Mouse (Mus musculus) c-Kit-negative CD71-positive TER-119-positive erythroid progenitor cells, embryonic 14.5 days (primary cell): ENCODE measurements around the gene Rassf8.

ENCODE experiments used
- DNase-seq: peaks from one replicate; pipeline ENCODE4 v3.0.0-alpha.2; 2013; ENCODE audit warnings: low read depth, low spot score

The Rassf8 gene

DNA sequence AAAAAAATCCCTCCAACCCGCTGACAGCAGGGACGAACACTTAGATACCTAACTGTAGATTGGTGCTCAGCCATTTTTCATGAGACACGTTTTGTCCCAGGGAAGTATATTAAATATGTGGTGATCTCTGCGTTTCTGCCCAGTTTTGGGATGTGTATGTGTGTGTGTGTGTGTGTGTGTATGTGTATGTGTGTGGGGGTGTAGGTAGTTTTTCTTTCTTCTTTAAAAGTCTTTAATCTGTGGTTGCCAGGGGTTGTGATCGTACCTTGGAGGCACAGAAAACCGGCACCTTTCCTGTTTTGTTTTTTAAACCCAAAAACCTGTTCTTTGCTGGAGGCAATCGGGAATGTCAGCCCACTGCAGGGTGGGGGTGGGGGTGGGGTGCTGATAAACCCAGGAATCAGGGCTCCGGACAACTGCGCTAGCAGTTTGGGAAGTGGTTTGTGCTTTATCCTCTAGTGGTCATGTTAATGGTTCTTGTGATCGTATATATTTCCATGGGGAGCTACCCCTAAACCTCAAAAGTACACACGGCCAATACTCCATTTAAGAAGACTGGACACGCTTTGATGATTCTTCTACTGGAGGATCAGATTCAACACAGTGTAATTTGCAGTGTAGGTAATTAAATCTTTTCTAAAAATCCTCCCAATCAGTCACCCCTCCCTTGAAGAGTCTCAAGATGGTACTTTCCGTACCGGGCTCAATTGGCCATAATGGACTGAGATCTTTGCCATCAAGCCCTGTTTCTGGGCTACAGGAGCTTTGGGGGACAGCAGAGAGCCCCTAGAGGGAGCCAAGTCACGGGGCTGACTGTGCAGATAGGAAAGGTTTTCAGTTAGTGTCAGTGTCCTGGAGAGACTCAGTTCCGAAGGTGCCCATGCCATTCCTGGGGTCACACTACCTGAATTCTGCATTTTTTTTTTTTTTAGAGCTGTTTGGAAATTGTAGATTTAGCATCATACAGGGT, 1.4 kb downstream of the Rassf8 start:
- no peak for DNase-seq

DNA sequence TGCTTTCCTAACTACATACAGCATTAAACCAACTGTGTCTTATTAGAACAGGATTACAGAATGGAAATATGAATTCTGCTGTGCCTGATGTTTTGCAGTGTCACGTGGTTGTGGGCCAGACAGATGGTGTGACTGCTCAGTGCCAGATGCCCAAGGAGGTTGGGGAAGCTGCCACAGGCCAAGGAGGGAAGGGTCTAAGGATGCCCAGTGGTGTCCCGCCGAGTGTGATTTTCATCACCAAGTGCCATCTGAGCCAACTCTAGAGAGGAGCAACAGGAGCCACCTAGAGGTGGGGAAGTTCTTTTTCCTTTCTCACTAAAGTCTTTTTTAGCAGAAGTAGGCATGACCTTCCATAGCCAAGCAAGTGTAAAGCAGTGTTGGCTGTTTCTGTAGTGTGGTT, 3.8 kb downstream of the Rassf8 start:
- no peak for DNase-seq

DNA sequence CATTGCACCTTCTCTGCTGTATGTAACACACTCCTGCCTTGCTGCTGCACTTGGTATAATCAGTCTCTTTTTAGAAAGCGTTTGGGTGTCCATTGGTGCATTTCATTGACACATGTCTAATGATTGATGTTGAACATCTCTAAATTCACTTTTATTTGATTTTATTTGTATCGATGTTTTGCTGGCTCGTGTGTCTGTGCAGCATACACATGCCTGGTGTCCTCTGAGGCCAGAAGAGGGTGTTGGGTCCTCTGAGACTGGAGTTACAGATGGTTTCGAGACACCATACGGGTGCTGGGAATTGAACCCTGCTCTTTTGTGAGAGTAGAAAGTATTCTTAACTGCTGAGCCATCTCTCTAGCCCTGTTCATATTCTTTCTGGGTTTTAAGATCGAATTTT, 6.7 kb downstream of the Rassf8 start:
- DNase-seq = no peak

DNA sequence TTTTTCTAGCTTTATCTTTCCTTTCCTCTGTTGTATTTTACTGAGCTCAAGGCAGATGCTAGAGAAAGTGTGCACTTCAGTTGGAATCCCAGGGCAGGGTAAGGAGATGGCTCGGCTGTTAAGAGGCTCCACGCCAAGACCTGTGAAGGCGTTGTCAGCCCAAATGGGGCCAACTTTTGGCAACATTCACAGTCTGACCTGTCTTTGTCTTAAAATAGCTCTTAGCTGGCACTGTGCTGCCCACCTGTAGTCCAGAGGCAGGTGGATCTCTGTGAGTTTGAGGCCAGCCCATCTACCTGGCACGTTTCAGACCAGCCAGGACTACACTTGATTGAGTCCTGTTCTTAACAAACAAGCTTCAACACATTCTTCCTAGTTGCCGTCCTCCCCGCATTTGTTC, 7.9 kb downstream of the Rassf8 start:
- no peak for DNase-seq

DNA sequence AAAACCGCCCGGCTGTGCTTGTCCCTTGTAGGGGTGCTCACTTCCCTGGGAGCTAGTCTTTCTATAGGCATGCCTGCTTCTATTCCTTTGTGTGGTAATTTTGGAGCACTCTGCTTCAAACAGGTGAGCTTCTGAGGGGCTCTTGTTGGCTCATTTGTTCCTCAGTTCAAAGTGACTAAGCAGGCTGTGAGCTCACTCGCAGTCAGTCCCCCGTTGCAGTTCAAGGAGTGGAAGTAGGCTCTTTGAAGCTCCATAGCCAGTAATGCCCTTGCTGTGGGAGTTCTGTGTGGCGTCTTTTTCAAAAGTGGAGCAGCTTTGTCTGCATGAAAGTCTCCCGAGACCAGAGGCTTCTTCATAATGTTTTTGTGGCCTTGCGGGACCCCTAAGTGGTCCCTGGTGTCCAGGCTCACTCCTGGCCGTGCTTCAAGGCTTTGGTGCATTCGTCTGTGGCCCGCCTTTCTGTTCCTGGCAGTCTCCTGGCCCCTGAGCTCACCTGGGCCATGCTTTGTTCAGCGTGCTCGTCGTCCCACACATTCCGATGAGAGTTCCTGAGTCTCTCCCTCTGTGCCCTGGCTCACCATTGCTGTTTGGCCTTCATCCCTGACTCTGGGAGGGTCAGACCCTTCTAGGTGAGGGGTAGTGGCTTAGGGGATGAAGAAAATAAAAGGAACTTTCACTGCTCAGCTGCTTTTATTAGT, 9.5 kb downstream of the Rassf8 start:
- DNase-seq = no peak

DNA sequence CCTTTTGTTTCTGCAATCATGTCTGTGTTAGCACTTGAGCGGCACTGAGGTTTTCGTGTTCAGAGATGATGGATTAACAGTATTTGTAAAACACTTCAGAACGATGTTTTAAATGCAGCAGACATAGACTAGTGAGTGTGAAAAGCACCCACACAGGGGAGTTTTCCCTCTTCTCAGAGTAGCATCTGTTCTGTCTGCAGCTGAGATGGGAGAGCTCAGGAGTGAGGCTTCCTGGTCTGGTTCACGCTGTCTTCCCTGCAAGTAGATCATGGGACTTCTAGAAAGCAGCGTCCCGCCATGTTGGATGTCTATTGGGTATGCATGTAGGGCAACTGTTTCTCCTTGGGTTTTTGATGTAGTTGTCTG, 10.1 kb downstream of the Rassf8 start:
- DNase-seq = no peak

DNA sequence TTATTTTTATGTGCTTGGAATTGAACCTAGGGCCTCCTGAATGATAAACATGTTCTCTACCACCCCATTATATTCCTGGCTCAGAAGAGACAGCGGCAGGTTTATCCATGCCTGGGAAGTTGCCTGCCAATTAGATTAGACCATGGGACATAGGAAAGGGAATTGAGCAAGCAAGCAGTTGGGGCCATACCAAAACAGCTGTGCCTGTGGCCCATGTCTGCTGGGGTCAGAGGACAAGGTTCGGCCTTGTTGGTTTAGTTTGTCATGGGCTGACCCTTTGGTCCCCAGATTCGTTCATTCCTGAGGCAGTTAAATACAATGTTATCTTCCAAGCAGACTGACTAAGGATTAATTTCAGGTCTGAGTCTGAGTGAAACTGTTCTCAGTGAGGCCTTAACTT, 10.8 kb downstream of the Rassf8 start:
- no peak for DNase-seq

DNA sequence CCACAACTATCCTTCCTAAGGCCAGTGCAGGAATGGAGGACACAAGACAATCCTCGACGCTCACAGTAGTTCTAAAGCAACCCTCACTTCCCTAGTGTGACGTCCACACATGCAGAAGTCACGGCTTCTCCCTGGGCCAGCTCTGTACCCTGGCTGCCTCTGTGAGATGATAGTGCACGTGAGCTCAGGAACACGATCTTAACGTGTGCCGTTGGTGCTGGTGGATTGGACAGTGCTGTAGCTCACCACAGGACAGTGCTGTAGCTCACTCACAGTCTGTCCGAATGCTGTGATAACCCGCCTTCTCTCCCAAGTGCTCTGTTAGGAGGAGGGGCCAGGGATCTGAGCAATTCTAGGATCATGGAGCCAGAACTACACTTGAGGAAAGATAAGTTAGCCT, 12.1 kb downstream of the Rassf8 start:
- DNase-seq = no peak

DNA sequence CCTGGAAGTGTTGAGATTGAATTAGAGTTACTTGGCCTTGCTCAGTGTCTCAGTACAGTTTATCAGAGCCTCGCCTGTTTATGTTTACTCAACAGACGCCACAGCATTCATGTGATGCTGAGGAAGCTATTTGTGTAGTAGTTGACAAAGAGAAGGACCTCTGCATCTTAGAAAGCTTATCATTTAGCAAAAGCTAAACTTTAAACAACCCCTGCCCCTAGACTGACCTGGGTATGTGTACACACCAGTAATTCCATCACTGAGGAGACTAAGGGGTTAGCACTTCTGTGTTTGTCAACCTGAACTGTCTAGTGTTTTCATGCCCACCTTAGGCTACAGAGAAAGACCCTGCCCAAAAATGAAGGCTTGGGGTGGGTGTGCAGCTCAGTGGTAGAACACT, 12.9 kb downstream of the Rassf8 start:
- no peak for DNase-seq

DNA sequence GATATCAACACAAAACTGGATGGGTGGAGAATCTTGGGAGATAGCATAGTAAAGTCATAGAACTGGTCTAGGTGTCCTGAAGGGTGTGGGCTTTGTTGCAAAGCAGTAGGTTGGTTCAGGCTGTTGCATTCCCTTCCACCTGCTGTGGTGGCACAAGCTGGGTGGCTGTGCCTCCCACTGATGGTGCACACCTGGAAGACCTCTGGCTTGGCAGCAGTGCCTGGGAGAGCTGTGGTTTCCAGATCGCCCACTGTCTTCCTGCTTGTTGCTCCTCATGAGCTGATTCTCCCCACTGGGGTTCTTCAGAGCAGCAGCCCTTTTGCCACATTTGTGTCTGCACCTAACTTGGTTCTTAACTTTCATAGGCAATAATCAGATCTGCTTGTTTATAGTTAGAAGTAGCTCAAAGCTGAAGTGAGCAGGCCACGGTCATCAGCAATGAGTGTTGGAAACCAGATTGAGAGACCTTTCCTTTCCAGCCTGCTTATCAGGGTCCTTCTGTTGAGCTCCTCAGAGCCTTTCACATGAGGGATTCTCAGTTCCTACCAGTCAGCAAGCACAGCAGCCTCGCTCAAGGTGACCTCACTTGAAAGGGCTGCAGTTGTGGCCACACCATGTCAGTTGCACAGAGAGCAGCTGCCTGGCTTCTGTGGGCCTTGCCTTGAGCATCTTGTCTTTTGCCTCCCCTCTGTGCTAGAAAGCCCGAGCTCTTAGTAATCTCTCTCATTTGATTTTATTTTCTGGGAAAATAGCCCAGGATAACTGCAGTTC, 13.9 kb downstream of the Rassf8 start:
- DNase-seq = no peak

DNA sequence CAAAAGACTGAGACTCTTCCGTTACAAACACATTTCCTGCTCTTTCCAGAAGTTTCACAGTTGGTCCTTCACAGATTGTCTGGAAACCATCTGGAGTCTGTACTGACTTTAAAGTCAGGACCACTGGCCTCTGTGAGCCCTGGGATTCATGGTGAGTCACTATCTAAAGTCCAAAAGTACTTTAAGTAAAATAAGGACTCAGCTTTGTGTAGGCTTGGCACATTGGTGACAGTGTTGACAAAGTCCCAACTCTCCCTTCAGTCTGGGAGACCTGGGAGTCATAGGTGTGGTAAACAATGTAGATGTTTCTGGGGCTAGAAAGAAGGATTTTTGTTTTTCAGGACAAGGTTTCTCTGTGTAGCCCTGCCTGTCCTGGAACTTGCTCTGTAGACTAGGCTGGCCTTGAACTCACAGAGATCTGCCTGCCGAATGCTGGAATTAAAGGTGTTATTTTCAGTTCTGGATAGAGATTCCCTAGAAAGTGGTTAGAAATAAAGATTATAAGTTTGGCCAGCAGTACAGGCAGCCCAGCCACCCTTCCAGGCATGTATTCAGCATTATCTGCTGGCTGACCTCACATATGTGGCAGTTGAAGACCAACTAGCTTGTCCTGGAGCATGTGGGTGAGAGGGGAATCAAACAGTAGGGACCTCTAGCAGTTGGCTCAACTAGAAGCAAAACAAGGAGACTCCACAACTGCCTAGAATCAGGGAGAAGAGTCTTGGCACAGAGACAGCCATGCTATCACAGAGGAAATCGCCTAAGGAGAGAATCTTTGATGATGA, 14.8 kb downstream of the Rassf8 start:
- DNase-seq = no peak

DNA sequence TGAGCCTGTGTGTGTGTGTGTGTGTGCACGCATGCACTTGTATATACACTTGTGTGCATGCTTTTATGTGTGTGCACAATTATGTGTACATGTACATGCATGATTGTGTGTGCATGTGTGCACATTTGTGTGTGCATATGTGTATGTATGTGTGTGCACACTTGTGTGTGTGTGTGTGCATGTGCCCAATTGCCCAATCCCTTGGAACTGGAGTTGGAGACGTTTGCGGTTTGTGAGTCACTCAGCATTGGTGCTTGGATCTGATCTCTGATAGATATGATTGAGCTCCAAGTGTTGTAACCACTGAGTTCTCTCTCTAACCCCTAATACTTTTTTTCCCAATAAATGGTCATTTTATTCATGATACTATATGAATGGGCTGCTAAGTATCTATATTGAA, 15.5 kb downstream of the Rassf8 start:
- no peak for DNase-seq

DNA sequence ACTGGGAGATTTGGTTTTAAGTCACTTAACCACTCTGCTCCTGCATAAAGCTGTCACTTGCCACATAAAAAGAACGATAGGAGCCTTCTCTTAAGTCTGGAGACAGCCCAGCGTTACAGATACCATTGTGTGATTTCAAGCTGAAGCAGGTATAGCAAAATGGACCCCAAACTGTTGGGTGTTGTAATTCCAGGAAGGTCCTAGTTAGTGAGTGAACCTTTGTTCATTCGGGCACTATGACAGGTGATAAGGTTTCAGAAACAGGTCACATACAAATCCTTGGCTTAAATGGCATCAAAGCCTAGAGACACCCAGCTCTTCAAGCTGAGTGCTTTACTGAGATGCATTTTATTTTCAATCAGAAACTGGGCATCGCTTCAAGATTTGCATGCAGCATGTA, 16.5 kb downstream of the Rassf8 start:
- DNase-seq = no peak

DNA sequence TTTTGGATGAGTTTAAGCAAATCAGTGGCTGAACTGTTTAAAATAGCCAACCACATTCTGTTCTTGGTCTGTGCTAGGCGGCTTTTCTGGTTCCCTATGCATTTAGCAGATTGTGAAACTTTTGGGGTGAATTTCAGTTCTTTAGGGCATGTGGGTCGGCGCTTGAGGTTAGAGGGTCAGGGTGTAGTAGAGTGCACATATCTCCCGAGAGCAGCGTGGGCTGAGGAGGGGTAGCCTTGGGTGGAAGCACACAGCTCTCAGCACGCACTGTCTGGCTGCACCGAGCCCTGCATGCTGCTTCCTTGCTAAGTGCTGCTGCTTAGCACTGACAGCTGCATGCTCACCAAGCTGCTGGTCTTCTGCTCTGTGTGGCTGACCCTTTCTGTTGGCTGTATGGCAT, 18.5 kb downstream of the Rassf8 start:
- no peak for DNase-seq

DNA sequence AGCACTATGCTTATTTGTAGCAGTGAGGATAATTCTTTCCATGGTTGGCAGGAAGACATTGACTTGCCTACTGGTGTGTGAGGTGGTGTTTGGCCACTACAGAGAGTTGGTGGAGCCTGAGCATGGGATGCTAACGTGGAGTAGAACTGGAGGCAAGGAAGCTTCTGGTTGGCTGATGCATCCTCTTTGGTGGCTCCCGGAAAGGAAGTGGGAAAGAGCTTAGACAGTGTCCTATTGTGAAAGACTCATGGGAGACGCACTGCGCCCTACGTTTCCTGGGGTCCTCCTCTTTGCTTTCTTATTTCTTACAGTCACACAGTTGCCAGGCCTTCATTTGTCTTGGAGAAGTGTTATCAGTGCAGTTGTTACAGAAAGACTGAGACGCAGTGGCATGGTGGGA, 20.4 kb downstream of the Rassf8 start:
- DNase-seq = no peak

DNA sequence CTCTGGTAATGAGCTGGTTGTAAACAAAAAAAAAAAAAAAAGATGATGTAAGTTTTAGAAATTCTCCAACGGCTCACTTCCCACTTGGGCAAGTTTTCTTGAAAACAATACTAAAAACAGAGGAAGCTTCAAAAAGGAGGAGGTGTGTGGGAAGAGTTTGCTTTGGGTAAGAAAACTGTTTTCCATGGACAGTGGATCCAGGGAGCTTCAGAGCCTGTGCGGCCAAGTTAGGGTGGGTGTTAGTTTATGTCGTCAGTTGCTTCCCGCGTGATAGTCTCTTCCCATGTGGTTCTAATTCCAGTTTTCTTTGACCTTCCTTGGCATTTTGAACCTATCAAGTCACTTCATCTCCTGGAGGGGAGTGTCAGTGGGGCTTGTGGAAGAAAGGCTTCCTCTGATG, 21.1 kb downstream of the Rassf8 start:
- no peak for DNase-seq

DNA sequence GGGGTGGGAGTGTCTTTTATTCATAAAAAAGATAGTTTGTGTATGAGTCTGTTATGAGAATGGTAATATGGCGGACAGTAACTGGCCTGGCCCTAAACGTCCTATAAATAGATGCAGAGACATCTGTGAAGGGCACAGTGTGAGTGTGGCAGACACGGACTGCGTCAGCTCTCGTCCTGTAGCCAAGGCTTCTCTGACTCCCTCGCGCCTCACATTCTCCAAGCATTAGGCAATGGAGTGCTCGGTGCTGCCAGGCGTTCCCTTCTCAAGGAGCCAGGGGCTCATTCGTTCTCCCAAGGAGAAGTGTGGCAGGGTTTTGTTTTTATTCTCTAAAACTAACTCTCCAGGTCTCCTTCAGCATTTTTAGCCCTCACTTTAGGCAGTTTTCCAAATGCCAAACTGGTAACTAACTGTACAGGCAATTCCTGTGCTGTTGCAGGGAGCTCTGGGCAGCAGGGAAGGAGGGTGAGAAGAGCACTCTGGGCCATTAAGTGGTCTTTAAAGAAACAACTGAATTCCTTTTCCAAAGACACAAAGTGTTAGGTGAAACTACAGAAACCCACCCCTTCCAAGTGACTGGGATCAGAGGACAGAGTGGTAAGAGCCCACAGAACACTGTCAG, 22.2 kb downstream of the Rassf8 start:
- DNase-seq = no peak

DNA sequence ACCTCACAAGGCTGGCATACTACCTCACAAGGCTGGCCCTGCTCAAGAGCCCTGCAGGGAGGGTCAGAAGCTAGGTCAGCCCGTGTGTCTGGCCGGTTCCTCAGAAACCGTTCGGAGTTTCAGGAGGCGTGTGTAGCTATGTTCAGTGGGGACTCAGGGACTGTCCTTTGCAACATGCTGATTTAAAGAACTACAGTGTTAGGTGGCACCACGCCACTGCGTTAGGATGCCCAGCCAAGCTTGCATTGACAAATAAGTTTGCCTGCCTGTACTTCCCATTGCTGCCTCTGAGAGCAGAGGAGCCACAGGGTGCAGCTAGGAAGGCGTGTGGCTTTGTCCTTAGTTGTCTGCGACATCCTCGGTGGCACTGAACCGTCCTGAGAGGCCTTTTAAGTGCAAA, 23.3 kb downstream of the Rassf8 start:
- no peak for DNase-seq

DNA sequence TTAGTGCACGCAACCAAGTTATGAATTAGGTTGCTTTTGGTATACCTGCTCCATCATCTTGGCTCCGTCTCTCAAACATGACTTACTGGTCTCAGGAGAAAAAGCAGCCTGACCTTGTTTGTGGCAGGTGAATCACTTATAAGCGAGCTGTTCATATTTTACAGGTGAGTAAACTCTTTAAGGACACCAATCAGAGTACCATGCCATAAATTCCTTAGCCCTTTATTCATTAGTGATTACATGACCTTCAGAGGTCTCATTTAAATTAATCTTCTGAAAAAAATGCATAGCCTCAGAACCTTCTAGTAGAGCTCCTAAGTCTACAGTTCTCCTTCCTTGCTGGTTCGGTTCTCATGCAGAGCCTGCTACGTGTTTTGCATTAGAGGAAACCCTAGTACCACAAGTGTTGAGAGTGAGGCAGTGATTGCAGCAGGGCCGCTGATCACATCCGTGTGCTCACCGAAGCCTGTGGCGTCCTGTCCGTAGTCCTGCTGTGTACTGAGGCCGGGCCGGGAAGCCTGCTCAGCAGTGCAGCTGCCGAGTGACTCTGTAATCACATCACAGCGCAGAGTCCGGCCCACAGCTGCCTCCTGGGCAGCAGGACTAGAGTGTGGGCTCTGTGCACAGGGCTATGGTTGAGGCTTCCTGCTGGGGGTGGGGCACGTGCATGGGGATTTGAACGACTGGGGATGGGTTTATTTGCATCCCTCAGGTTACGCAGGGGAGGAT, 23.9 kb downstream of the Rassf8 start:
- DNase-seq = no peak

DNA sequence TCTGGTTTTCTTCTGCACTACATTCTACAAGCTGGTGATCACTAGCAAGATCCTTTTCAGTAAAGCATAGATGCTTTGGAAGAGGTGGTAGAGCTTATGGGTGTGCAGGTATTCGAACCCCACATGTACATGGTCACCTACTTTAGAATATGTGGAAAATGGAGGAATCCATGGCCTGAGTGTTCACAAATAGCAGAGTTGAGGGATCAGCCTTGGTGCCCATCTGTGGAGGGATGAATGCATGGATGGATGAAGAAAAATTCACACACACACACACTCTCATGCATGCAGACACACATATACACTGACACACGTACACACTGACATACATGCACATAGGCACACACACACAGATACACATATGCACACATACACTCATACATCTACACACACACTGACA, 27.9 kb downstream of the Rassf8 start:
- no peak for DNase-seq
